Mouse (Mus musculus) testis, adult 2 months (tissue): Measurements from ENCODE around the gene Spink8. TPM values are rescaled to one million over a fixed set of nuclear protein-coding genes. Genes with fewer than 3 reads are reported as not detected.
A peak's percentile ranks its signal among the peaks of the same experiment; 100 is the strongest.
"Not testable (repeated sequence)": the region's sequence is repeated elsewhere in the genome, so short reads cannot be mapped to it uniquely, and the experiment has no call there.

Experiments
- H3K27ac ChIP-seq: fragments of 200-500 bp; 2 replicates; pipeline ENCODE4 v1.5.1; 2012; ENCODE audit warnings: low read depth, low read length; ENCODE audit not compliant: control insufficient read depth, insufficient read depth
- H3K27me3 ChIP-seq: fragments of 200-500 bp; 2 replicates; pipeline ENCODE4 v1.6.1; 2012; ENCODE audit warnings: mild to moderate bottlenecking, low read length, moderate library complexity; ENCODE audit not compliant: control insufficient read depth, insufficient read depth
- H3K36me3 ChIP-seq: fragments of 200-500 bp; 2 replicates; pipeline ENCODE4 v1.6.1; 2012; ENCODE audit warnings: mild to moderate bottlenecking, low read length; ENCODE audit not compliant: control insufficient read depth, insufficient read depth
- H3K4me1 ChIP-seq: fragments of 200-500 bp; 2 replicates; pipeline ENCODE4 v1.6.1; 2012; ENCODE audit warnings: low read length; ENCODE audit not compliant: control insufficient read depth, insufficient read depth
- H3K4me3 ChIP-seq: fragments of 200-500 bp; 2 replicates; pipeline ENCODE4 v1.5.1; 2012; ENCODE audit warnings: low read depth, mild to moderate bottlenecking, low read length, moderate library complexity, mixed read lengths; ENCODE audit not compliant: control insufficient read depth
- CTCF ChIP-seq: fragments of 200-500 bp; IDR thresholded peaks from 2 replicates; pipeline ENCODE4 v1.5.1; 2012; ENCODE audit warnings: low read depth, mild to moderate bottlenecking, inconsistent platforms, low read length, moderate library complexity; ENCODE audit not compliant: control insufficient read depth, insufficient read depth, insufficient replicate concordance
- POLR2A ChIP-seq: fragments of 200-500 bp; IDR thresholded peaks from 2 replicates; pipeline ENCODE4 v1.6.1; 2012; ENCODE audit warnings: low read depth, mild to moderate bottlenecking, inconsistent platforms, low read length, moderate library complexity; ENCODE audit not compliant: control insufficient read depth
- polyA plus RNA-seq: library from polyadenylated mRNA; depleted of rRNA; stranded (reverse); fragments of >200 nt; gene quantifications from 2 replicates; pipeline ENCODE4 v1.2.3, GENCODE M21; 2012; rRNA removed

Gene Spink8
- polyA plus RNA-seq, result 0.58 and 286 TPM in 2 replicates

- H3K36me3 ChIP-seq, result no peaks in the 10 kb centered on the region
- TF ChIP-seq POLR2A, result no peak
- no peak for TF ChIP-seq CTCF
- H3K27me3 ChIP-seq, result no peaks in the 10 kb centered on the region
- H3K4me1 ChIP-seq, result no peaks in the 10 kb centered on the region
- no peak within 1 kb of the TSS for H3K27ac ChIP-seq
- H3K4me3 ChIP-seq, result no peak within 1 kb of the TSS
These were observed at the start of gene Spink8 for GRCm38 (mm10) chr9:109811980-109812379. Gene Spink8, plus strand, starts transcription at chr9:109812280.

- H3K4me3 ChIP-seq, H3K27me3 ChIP-seq, H3K4me1 ChIP-seq, H3K27ac ChIP-seq, H3K36me3 ChIP-seq: not testable (repeated sequence)
These were observed 45.2 kb upstream of the Spink8 start for GRCm38 (mm10) chr9:109766841-109767240.

GRCm38 (mm10) chr9:109790570-109790969 is 21.5 kb upstream of the Spink8 start, which contains the start of gene Fbxw27:
Gene Fbxw27, minus strand, starts transcription at chr9:109790670.
- H3K27me3 ChIP-seq, H3K4me1 ChIP-seq, H3K27ac ChIP-seq, H3K36me3 ChIP-seq, H3K4me3 ChIP-seq: not testable (repeated sequence)

- H3K27me3 ChIP-seq, result no peaks in the 10 kb centered on the region
- H3K27ac ChIP-seq, result no peak overlapping the region
- TF ChIP-seq CTCF (no peak), POLR2A (no peak)
- no peaks in the 10 kb centered on the region for H3K4me1 ChIP-seq
- no peak overlapping the region for H3K4me3 ChIP-seq
- no peaks in the 10 kb centered on the region for H3K36me3 ChIP-seq
These were observed 16.9 kb upstream of the Spink8 start for GRCm38 (mm10) chr9:109795221-109795620.

GRCm38 (mm10) chr9:109795811-109796210 is 16.3 kb upstream of the Spink8 start:
- H3K27ac ChIP-seq, result no peak overlapping the region
- no peaks in the 10 kb centered on the region for H3K4me1 ChIP-seq
- no peaks in the 10 kb centered on the region for H3K27me3 ChIP-seq
- no peaks in the 10 kb centered on the region for H3K36me3 ChIP-seq
- H3K4me3 ChIP-seq, result no peak overlapping the region
- TF ChIP-seq CTCF, result no peak
- TF ChIP-seq POLR2A, result no peak

- TF ChIP-seq CTCF, result peak; percentile 35; the same call in 1 of the 2 replicates
- no peak for TF ChIP-seq POLR2A
- Histone ChIP-seq H3K4me3 (no peak overlapping the region), H3K4me1 (no peaks in the 10 kb centered on the region), H3K36me3 (no peaks in the 10 kb centered on the region), H3K27me3 (no peaks in the 10 kb centered on the region), H3K27ac (no peak overlapping the region)
These were observed 14.0 kb upstream of the Spink8 start for GRCm38 (mm10) chr9:109798051-109798450.

- H3K36me3 ChIP-seq, H3K4me1 ChIP-seq, H3K27me3 ChIP-seq, H3K4me3 ChIP-seq, H3K27ac ChIP-seq: not testable (repeated sequence)
These were observed 6.5 kb upstream of the Spink8 start for GRCm38 (mm10) chr9:109805596-109805995.

- TF ChIP-seq POLR2A (no peak), CTCF (no peak)
- no peaks in the 10 kb centered on the region for H3K36me3 ChIP-seq
These were observed 5.8 kb upstream of the Spink8 start for GRCm38 (mm10) chr9:109806260-109806659.

More at GRCm38 (mm10) chr9:109806260-109806659, 5.8 kb upstream of the Spink8 start:
- Histone ChIP-seq H3K27ac (no peak overlapping the region), H3K4me3 (no peak overlapping the region), H3K4me1 (no peaks in the 10 kb centered on the region), H3K27me3 (no peaks in the 10 kb centered on the region)
